ENCODE assay signal across 8 mouse cellular contexts in the genomic region with DNA sequence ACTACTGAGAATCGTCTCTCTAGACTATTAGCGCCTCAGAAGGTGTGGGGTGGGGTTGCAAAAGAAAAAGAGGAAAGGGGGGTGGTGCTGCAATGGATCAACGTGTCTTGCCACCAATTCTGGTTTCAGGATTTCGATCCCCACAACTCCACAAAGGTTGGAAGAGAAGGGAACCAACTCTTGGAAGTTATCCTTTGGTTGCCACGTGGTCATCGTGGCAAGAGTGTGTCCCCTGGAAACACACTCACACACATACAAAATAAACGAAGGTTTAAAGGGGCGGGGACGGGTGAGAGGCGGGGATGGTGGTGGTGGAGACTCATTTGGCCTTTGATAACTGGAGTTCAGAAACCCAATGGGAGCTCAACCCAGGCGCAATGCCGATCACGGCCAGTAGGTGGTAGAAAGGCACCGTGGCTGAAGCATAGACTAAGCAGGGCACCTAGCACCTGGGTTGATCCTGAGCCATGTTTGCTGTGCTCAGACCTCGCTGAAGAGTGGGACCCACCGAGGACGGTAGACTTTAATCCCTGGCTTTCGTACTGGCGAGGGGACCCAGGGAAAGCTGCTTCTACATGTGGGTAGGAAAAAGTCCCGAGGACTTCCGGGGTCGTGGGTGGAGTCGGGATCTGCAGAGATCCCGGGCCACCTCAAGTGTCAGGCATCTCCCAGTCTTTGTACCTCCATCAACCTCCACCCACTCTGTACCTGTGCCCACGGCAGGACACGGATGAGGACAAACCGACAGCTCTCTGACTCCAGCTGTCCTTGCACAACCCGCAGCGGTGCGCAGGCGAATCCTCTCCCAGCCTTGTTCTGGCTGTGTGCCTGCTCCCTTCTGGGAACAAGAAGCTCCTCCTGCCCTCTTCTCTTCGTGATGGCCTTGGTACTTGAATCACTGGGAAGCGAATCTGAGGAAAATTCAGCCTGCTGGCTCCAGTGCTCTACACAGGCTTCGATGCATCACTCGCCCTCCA. TPM values are rescaled to one million over a fixed set of nuclear protein-coding genes. Genes with fewer than 3 reads are reported as not detected.
A peak's percentile ranks its signal among the peaks of the same experiment; 100 is the strongest.
DNase-seq lines count a peak whose midpoint lies in the region; ATAC-seq lines count a peak whose summit lies in the region.

No protein-coding gene starts in this region.

- no peak overlapping the region for H3K27ac ChIP-seq in intestine, embryonic 16.5 days (ENCODE audit: low read length)
- peak overlapping the region; percentile 39; the same call in 1 of the 2 replicates for H3K27ac ChIP-seq in midbrain, embryonic 10.5 days (replicated peaks)

- no peaks in the 10 kb centered on the region for H3K9me3 ChIP-seq in intestine, embryonic 16.5 days (ENCODE audit: control insufficient read depth, low read length)
- H3K9me3 ChIP-seq in midbrain, embryonic 10.5 days (replicated peaks) = peaks cover 16% of the 10 kb centered on the region; the same call in 1 of the 2 replicates

- H3K36me3 ChIP-seq in intestine, embryonic 16.5 days (ENCODE audit: control insufficient read depth, insufficient read depth, low read length) = no peaks in the 10 kb centered on the region
- H3K36me3 ChIP-seq in midbrain, embryonic 10.5 days = no peaks in the 10 kb centered on the region

- peaks cover 8% of the 10 kb centered on the region; the same call in 1 of the 2 replicates for H3K4me1 ChIP-seq in intestine, embryonic 16.5 days (ENCODE audit: control insufficient read depth, insufficient read depth, low read length)
- H3K4me1 ChIP-seq in midbrain, embryonic 10.5 days = peaks cover 8% of the 10 kb centered on the region

- peaks cover 9% of the 10 kb centered on the region; the same call in 1 of the 2 replicates for H3K27me3 ChIP-seq in intestine, embryonic 16.5 days (replicated peaks; ENCODE audit: control insufficient read depth, insufficient read depth, low read length)
- peaks cover 23% of the 10 kb centered on the region for H3K27me3 ChIP-seq in midbrain, embryonic 10.5 days (ENCODE audit: low read depth, poor library complexity, severe bottlenecking)

- ATAC-seq in intestine, embryonic 16.5 days = peak; percentile 87

- DNase-seq in adrenal gland, adult 8-10 months = peak; percentile 83
- DNase-seq in embryo, embryonic 11.5 days (ENCODE audit: low read depth, low spot score) = peak; percentile 69
- DNase-seq in gastrocnemius, postnatal 36 days = peak; percentile 75 to 79
- peak; percentile 85 to 92 for DNase-seq in left cerebral cortex, postnatal 25 days (ENCODE audit: low spot score in 2 of 2)
- peak; percentile 87 for DNase-seq in midbrain, embryonic 10.5 days (ENCODE audit: low spot score)
- peak; percentile 73 to 83 for DNase-seq in right cerebral cortex, postnatal 36 days (ENCODE audit: low spot score in 2 of 2)
- peak; percentile 73 to 91 for DNase-seq in urinary bladder, postnatal 4 days (ENCODE audit: low spot score in 2 of 2)

- peak overlapping the region; percentile 78 for H3K4me2 ChIP-seq in intestine, embryonic 16.5 days (ENCODE audit: low read depth, low read length)

- WGBS in intestine, embryonic 16.5 days = 13% methylated on average over 35 of the region's 35 CpGs
- WGBS in midbrain, embryonic 10.5 days = 19% methylated on average over 35 of the region's 35 CpGs

- peak overlapping the region; percentile 46 for H3K4me3 ChIP-seq in intestine, embryonic 16.5 days (ENCODE audit: low read length)
- H3K4me3 ChIP-seq in midbrain, embryonic 10.5 days = peak overlapping the region; percentile 53

- H3K9ac ChIP-seq in intestine, embryonic 16.5 days (ENCODE audit: low read depth, low read length) = peak overlapping the region; percentile 61

- intact Hi-C loops in gastrocnemius, postnatal 36 days (cut with DNase I) = loop anchor here (1.0 to 2.0 kb wide), 2 partner anchors 47 to 94 kb away; no protein-coding TSS in a partner anchor
- intact Hi-C loops in left cerebral cortex, postnatal 25 days (cut with DNase I) = loop anchor here (1.0 to 2.0 kb wide), 2 partner anchors 47 to 94 kb away; no protein-coding TSS in a partner anchor

RNA-seq across cellular contexts. Expression of a gene that starts 23.2 kb away (rescaled TPM):
- not detected for total RNA-seq in adrenal gland, adult 8-10 months (2022)
- not detected for total RNA-seq in gastrocnemius, postnatal 36 days (2021)
- polyA plus RNA-seq in intestine, embryonic 16.5 days (2015; fragmentation: Nextera tagmentation; extraction: Ambion mirVana) = not detected in 2 replicates
- total RNA-seq in left cerebral cortex, postnatal 25 days (2021) = under 1 TPM in 1 of 2 experiments, not detected in 1; 0.16 TPM
- polyA plus RNA-seq in midbrain, embryonic 10.5 days (2016; fragmentation: Nextera tagmentation; extraction: Ambion mirVana) = 0.31 TPM in 1 of 2 replicates, not detected in the other

RNA-seq across cellular contexts. Expression of a gene that starts 24.1 kb away (rescaled TPM):
- total RNA-seq in adrenal gland, adult 8-10 months (2022) = 100 to 1,000 TPM in 2 of 4 experiments, 10 to 100 TPM in 2; 80.9 to 133 (median 107) TPM
- total RNA-seq in gastrocnemius, postnatal 36 days (2021) = 10 to 100 TPM; 17.0 to 28.2 TPM
- polyA plus RNA-seq in intestine, embryonic 16.5 days (2015; fragmentation: Nextera tagmentation; extraction: Ambion mirVana) = 78.3 and 80.3 TPM in 2 replicates
- 1 to 10 TPM; 8.0 to 9.2 TPM for total RNA-seq in left cerebral cortex, postnatal 25 days (2021)
- polyA plus RNA-seq in midbrain, embryonic 10.5 days (2016; fragmentation: Nextera tagmentation; extraction: Ambion mirVana) = 7.4 and 7.5 TPM in 2 replicates

RNA-seq across cellular contexts. Expression of a gene that starts 59.8 kb away (rescaled TPM):
- 1 to 10 TPM in 2 of 4 experiments, under 1 TPM in 2; 0.49 to 1.9 (median 1.3) TPM for total RNA-seq in adrenal gland, adult 8-10 months (2022)
- total RNA-seq in gastrocnemius, postnatal 36 days (2021) = not detected
- 0.22 and 0.34 TPM in 2 replicates for polyA plus RNA-seq in intestine, embryonic 16.5 days (2015; fragmentation: Nextera tagmentation; extraction: Ambion mirVana)
- 1 to 10 TPM; 2.2 to 2.7 TPM for total RNA-seq in left cerebral cortex, postnatal 25 days (2021)
- polyA plus RNA-seq in midbrain, embryonic 10.5 days (2016; fragmentation: Nextera tagmentation; extraction: Ambion mirVana) = 0.23 and 0.31 TPM in 2 replicates
